Mouse (Mus musculus): ENCODE measurements at regions not wholly inside any gene's neighbourhood (a gene's known extent, or its start where the extent isn't known, plus 50 kb on each side); places are given as distances from the start of the nearest gene placed in this dataset.
A peak's percentile ranks its signal among the peaks of the same experiment; 100 is the strongest.
"Not testable (repeated sequence)": the region's sequence is repeated elsewhere in the genome, so short reads cannot be mapped to it uniquely, and the experiment has no call there.

- 72% methylated on average over 3 of the region's 3 CpGs for WGBS
Observed at GRCm38 (mm10) chr4:51868250-51868649, 570.8 kb upstream of the Smc2 start.

GRCm38 (mm10) chr4:51868716-51869115 lies 570.3 kb upstream of the Smc2 start:
- not testable (repeated sequence) for H3K9ac ChIP-seq; H3K4me1 ChIP-seq; H3K27ac ChIP-seq; ATAC-seq (ENCODE audit: borderline replicate concordance, extremely low read depth, low FRiP score, low TSS enrichment); H3K36me3 ChIP-seq; H3K4me2 ChIP-seq; H3K4me3 ChIP-seq; H3K27me3 ChIP-seq; H3K9me3 ChIP-seq

More at GRCm38 (mm10) chr4:51868250-51868649, 570.8 kb upstream of the Smc2 start:
- no peak for ATAC-seq (ENCODE audit: borderline replicate concordance, extremely low read depth, low FRiP score, low TSS enrichment)
- Histone ChIP-seq H3K9ac (no peak overlapping the region), H3K27me3 (no peaks in the 10 kb centered on the region), H3K9me3 (no peaks in the 10 kb centered on the region), H3K27ac (no peak overlapping the region), H3K4me3 (no peak overlapping the region), H3K4me1 (no peaks in the 10 kb centered on the region), H3K36me3 (no peaks in the 10 kb centered on the region), H3K4me2 (no peak overlapping the region)

- Histone ChIP-seq H3K27me3 (no peaks in the 10 kb centered on the region), H3K4me1 (no peaks in the 10 kb centered on the region), H3K27ac (no peak overlapping the region), H3K36me3 (no peaks in the 10 kb centered on the region), H3K9me3 (no peaks in the 10 kb centered on the region), H3K4me2 (no peak overlapping the region), H3K4me3 (no peak overlapping the region), H3K9ac (no peak overlapping the region)
- 39% methylated on average over 4 of the region's 4 CpGs for WGBS
- ATAC-seq (ENCODE audit: borderline replicate concordance, extremely low read depth, low FRiP score, low TSS enrichment) = peak; percentile 42; the same call in 1 of the 2 replicates
Observed at GRCm38 (mm10) chr4:51885460-51885859, 553.6 kb upstream of the Smc2 start.

GRCm38 (mm10) chr4:51889280-51889679 lies 549.8 kb upstream of the Smc2 start:
- H3K9ac ChIP-seq = no peak overlapping the region
- H3K9me3 ChIP-seq = no peaks in the 10 kb centered on the region
- H3K4me1 ChIP-seq = no peaks in the 10 kb centered on the region
- no peak overlapping the region for H3K27ac ChIP-seq
- ATAC-seq (ENCODE audit: borderline replicate concordance, extremely low read depth, low FRiP score, low TSS enrichment) = no peak
- WGBS = 72% methylated on average over 2 of the region's 2 CpGs
- no peaks in the 10 kb centered on the region for H3K27me3 ChIP-seq
- H3K36me3 ChIP-seq = no peaks in the 10 kb centered on the region
- H3K4me3 ChIP-seq = no peak overlapping the region
- H3K4me2 ChIP-seq = no peak overlapping the region

GRCm38 (mm10) chr4:51928245-51928644 lies 510.8 kb upstream of the Smc2 start:
- Histone ChIP-seq H3K4me3 (no peak overlapping the region), H3K9me3 (no peaks in the 10 kb centered on the region), H3K4me1 (no peaks in the 10 kb centered on the region), H3K27ac (no peak overlapping the region), H3K36me3 (no peaks in the 10 kb centered on the region), H3K27me3 (no peaks in the 10 kb centered on the region), H3K4me2 (no peak overlapping the region), H3K9ac (no peak overlapping the region)
- ATAC-seq (ENCODE audit: borderline replicate concordance, extremely low read depth, low FRiP score, low TSS enrichment) = no peak

- H3K4me1 ChIP-seq = no peaks in the 10 kb centered on the region
- no peaks in the 10 kb centered on the region for H3K36me3 ChIP-seq
- H3K9me3 ChIP-seq = no peaks in the 10 kb centered on the region
- no peak overlapping the region for H3K27ac ChIP-seq
- no peaks in the 10 kb centered on the region for H3K27me3 ChIP-seq
- H3K4me2 ChIP-seq = no peak overlapping the region
- ATAC-seq (ENCODE audit: borderline replicate concordance, extremely low read depth, low FRiP score, low TSS enrichment) = no peak
- WGBS = 82% methylated on average over 10 of the region's 10 CpGs
- no peak overlapping the region for H3K9ac ChIP-seq
- no peak overlapping the region for H3K4me3 ChIP-seq
Observed at GRCm38 (mm10) chr4:51969751-51970150, 469.3 kb upstream of the Smc2 start.

GRCm38 (mm10) chr4:51978962-51979361 lies 460.1 kb upstream of the Smc2 start:
- no peak for ATAC-seq (ENCODE audit: borderline replicate concordance, extremely low read depth, low FRiP score, low TSS enrichment)
- no peaks in the 10 kb centered on the region for H3K27me3 ChIP-seq
- no peak overlapping the region for H3K9ac ChIP-seq
- no peak overlapping the region for H3K4me3 ChIP-seq
- no peaks in the 10 kb centered on the region for H3K9me3 ChIP-seq
- H3K27ac ChIP-seq = no peak overlapping the region
- no peaks in the 10 kb centered on the region for H3K36me3 ChIP-seq
- H3K4me1 ChIP-seq = no peaks in the 10 kb centered on the region
- H3K4me2 ChIP-seq = no peak overlapping the region
- 87% methylated on average over 8 of the region's 8 CpGs for WGBS

GRCm38 (mm10) chr4:51992482-51992881 lies 446.6 kb upstream of the Smc2 start:
- ATAC-seq (ENCODE audit: borderline replicate concordance, extremely low read depth, low FRiP score, low TSS enrichment) = no peak
- H3K36me3 ChIP-seq = no peaks in the 10 kb centered on the region
- no peaks in the 10 kb centered on the region for H3K9me3 ChIP-seq
- no peak overlapping the region for H3K9ac ChIP-seq
- H3K4me3 ChIP-seq = no peak overlapping the region
- H3K27ac ChIP-seq = no peak overlapping the region
- H3K4me2 ChIP-seq = no peak overlapping the region
- H3K27me3 ChIP-seq = no peaks in the 10 kb centered on the region
- WGBS = 66% methylated on average over 2 of the region's 2 CpGs
- no peaks in the 10 kb centered on the region for H3K4me1 ChIP-seq

- WGBS = 27% methylated on average over 11 of the region's 11 CpGs
Observed at GRCm38 (mm10) chr4:52036765-52037353, 402.2 kb upstream of the Smc2 start.

GRCm38 (mm10) chr4:52043404-52043803 lies 395.6 kb upstream of the Smc2 start:
- Histone ChIP-seq H3K27ac (no peak overlapping the region), H3K27me3 (no peaks in the 10 kb centered on the region), H3K4me2 (no peak overlapping the region), H3K9me3 (no peaks in the 10 kb centered on the region), H3K9ac (no peak overlapping the region), H3K4me1 (no peaks in the 10 kb centered on the region), H3K4me3 (no peak overlapping the region), H3K36me3 (no peaks in the 10 kb centered on the region)
- no peak for ATAC-seq (ENCODE audit: borderline replicate concordance, extremely low read depth, low FRiP score, low TSS enrichment)
- WGBS = 31% methylated on average over 1 of the region's 1 CpGs

More at GRCm38 (mm10) chr4:52036765-52037353, 402.2 kb upstream of the Smc2 start:
- no peak overlapping the region for H3K27ac ChIP-seq
- no peaks in the 10 kb centered on the region for H3K36me3 ChIP-seq
- ATAC-seq (ENCODE audit: borderline replicate concordance, extremely low read depth, low FRiP score, low TSS enrichment) = no peak
- no peak overlapping the region for H3K4me3 ChIP-seq
- no peaks in the 10 kb centered on the region for H3K4me1 ChIP-seq
- H3K4me2 ChIP-seq = no peak overlapping the region
- no peaks in the 10 kb centered on the region for H3K9me3 ChIP-seq
- H3K9ac ChIP-seq = no peak overlapping the region
- no peaks in the 10 kb centered on the region for H3K27me3 ChIP-seq

GRCm38 (mm10) chr4:52050948-52051347 lies 388.1 kb upstream of the Smc2 start:
- Histone ChIP-seq H3K27me3 (no peaks in the 10 kb centered on the region), H3K9me3 (no peaks in the 10 kb centered on the region), H3K27ac (no peak overlapping the region), H3K4me3 (no peak overlapping the region), H3K36me3 (no peaks in the 10 kb centered on the region), H3K4me2 (no peak overlapping the region), H3K9ac (no peak overlapping the region), H3K4me1 (no peaks in the 10 kb centered on the region)
- 46% methylated on average over 4 of the region's 4 CpGs for WGBS
- ATAC-seq (ENCODE audit: borderline replicate concordance, extremely low read depth, low FRiP score, low TSS enrichment) = no peak

- no peak for ATAC-seq (ENCODE audit: borderline replicate concordance, extremely low read depth, low FRiP score, low TSS enrichment)
- Histone ChIP-seq H3K27me3 (no peaks in the 10 kb centered on the region), H3K4me2 (no peak overlapping the region), H3K4me3 (no peak overlapping the region), H3K9me3 (no peaks in the 10 kb centered on the region), H3K27ac (no peak overlapping the region), H3K36me3 (no peaks in the 10 kb centered on the region), H3K4me1 (no peaks in the 10 kb centered on the region), H3K9ac (no peak overlapping the region)
Observed at GRCm38 (mm10) chr4:52056031-52056430, 383.0 kb upstream of the Smc2 start.

- H3K9me3 ChIP-seq = no peaks in the 10 kb centered on the region
- H3K4me1 ChIP-seq = no peaks in the 10 kb centered on the region
- WGBS = 74% methylated on average over 3 of the region's 3 CpGs
- no peak overlapping the region for H3K4me3 ChIP-seq
- no peak overlapping the region for H3K27ac ChIP-seq
- no peaks in the 10 kb centered on the region for H3K36me3 ChIP-seq
- H3K4me2 ChIP-seq = no peak overlapping the region
- ATAC-seq (ENCODE audit: borderline replicate concordance, extremely low read depth, low FRiP score, low TSS enrichment) = no peak
- H3K9ac ChIP-seq = no peak overlapping the region
- no peaks in the 10 kb centered on the region for H3K27me3 ChIP-seq
Observed at GRCm38 (mm10) chr4:52060031-52060430, 379.0 kb upstream of the Smc2 start.

All from lung, embryonic 15.5 days (tissue).